Mouse (Mus musculus): ENCODE measurements around the gene Fbxl20. TPM values are rescaled to one million over a fixed set of nuclear protein-coding genes. Genes with fewer than 3 reads are reported as not detected.
"Not testable (repeated sequence)": the region's sequence is repeated elsewhere in the genome, so short reads cannot be mapped to it uniquely, and the experiment has no call there.

Gene Fbxl20
- 38.4 and 42.0 TPM in 2 replicates for polyA plus RNA-seq (2015; fragmentation: Nextera tagmentation; extraction: Ambion mirVana)

- under 1% methylated on average over 65 of the region's 65 CpGs for WGBS
Observed at GRCm38 (mm10) chr11:98149786-98150624, at the start of gene Fbxl20. Fbxl20 (minus strand) TSS chr11:98150403.

DNA sequence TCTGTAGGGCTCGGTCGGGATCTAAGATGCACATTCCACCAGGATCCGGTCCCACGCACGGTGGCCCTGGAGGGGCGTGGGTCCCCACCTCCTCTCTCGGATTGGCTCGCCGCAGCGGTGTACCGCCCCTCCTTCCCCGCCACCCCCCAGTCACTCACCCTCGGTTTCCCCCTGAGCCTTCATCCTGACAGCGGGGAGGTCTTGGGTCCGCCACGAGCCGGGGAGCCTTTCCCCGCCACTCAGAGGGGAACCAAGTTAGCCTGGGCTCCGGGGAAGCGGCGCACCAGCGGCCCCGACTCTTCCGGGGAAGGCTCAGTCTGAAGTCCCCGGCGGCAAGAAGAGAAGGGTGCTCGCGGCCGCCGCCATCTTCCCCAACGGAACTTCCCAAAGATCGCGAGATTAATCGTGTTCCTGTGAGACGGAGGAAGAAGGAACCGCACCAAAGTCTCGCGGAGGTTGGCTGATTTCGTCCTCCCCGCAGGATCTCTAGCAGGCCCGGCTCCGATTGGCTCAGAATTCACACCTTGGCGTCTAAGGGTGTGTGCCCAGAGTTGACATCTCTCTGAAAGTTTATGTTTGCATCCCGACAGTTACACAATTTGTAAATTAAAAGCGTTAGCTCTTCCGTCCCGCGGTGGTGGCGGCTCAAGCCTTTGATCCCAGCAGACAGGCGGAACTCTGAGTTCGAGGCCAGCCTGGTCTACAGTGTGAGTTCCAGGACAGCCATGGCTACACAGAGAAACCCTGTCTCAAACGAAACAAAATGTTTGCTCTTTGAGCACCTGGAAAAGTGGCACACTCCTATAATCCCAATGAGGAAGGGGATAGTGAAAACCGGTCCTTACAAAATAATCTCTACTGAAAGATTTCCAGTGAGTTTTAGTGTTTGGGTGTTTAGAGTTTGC, 43.0 kb upstream of the Fbxl20 start, which contains the start of gene Med1:
Gene Med1, minus strand, starts transcription at position 393 of the 905 bp plus-strand sequence.
- Histone ChIP-seq H3K4me3 (peak within 1 kb of the TSS; percentile 74), H3K4me2 (replicated peaks) (peak within 1 kb of the TSS; percentile 63), H3K4me1 (peaks cover 19% of the 10 kb centered on the region), H3K36me3 (peaks cover 13% of the 10 kb centered on the region), H3K9ac (replicated peaks) (peak within 1 kb of the TSS; percentile 83), H3K27ac (replicated peaks) (peak within 1 kb of the TSS; percentile 94), H3K9me3 (no peaks in the 10 kb centered on the region), H3K27me3 (no peaks in the 10 kb centered on the region)
- ATAC-seq (replicated peaks): peak; percentile 98
- under 1% methylated on average over 53 of the region's 53 CpGs for WGBS

More at GRCm38 (mm10) chr11:98149786-98150624, at the start of gene Fbxl20:
- peaks cover 10% of the 10 kb centered on the region for H3K36me3 ChIP-seq
- H3K4me1 ChIP-seq: peaks cover 33% of the 10 kb centered on the region
- peak within 1 kb of the TSS; percentile 94 for H3K27ac ChIP-seq (replicated peaks)
- peak within 1 kb of the TSS; percentile 72 for H3K4me3 ChIP-seq
- ATAC-seq (replicated peaks): peak; percentile 91
- H3K27me3 ChIP-seq: no peaks in the 10 kb centered on the region
- H3K9me3 ChIP-seq: no peaks in the 10 kb centered on the region
- peak within 1 kb of the TSS; percentile 95 for H3K9ac ChIP-seq (replicated peaks)
- H3K4me2 ChIP-seq (replicated peaks): peak within 1 kb of the TSS; percentile 69

- no peak overlapping the region for H3K27ac ChIP-seq (replicated peaks)
- peaks cover 19% of the 10 kb centered on the region for H3K4me1 ChIP-seq
- H3K9me3 ChIP-seq: no peaks in the 10 kb centered on the region
- H3K27me3 ChIP-seq: no peaks in the 10 kb centered on the region
- peaks cover 28% of the 10 kb centered on the region for H3K36me3 ChIP-seq
- no peak overlapping the region for H3K4me3 ChIP-seq
- H3K9ac ChIP-seq (replicated peaks): no peak overlapping the region
- no peak for ATAC-seq (replicated peaks)
- no peak overlapping the region for H3K4me2 ChIP-seq (replicated peaks)
- 84% methylated on average over 5 of the region's 5 CpGs for WGBS
Observed at GRCm38 (mm10) chr11:98190820-98191219, 40.6 kb upstream of the Fbxl20 start.

DNA sequence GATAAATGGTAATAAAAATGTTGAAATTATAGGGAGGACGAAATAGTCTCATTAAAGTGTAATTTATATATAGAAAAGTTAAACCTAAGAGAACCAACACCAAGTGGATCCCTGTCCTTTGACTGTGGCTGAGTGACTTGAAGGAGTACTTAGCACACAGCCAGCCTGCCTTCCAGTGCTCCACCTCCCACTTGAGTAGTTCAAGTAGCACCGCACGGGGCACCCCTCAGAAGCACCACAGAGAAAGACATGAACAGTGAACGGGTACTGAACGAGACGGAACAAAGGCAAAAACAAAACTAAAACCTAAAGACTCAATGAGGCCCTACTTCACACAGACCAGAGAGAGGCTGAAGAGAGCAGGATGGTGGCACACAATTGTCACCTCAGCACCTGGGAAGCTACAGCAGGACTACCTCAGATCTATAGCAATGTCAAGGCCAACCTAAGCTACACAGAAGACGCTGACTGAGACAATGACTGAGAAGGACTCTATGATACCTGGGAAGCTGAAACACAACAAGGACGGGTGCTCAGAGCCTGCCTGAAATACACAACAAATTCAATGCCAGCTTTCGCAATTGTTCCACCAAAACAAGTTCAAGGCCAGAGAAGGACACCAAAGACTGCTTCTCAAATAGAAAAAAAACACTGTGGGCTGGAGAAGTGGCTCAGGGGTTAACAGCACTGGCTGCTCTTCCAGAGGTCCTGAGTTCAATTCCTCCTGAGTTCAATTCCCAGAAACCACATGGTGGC, 37.6 kb upstream of the Fbxl20 start:
- WGBS: 89% methylated on average over 9 of the region's 9 CpGs
- ATAC-seq (replicated peaks): no peak
- Histone ChIP-seq H3K36me3 (peaks cover 54% of the 10 kb centered on the region), H3K4me1 (peaks cover 13% of the 10 kb centered on the region), H3K9me3 (no peaks in the 10 kb centered on the region), H3K9ac (replicated peaks) (no peak overlapping the region), H3K4me3 (no peak overlapping the region), H3K27me3 (no peaks in the 10 kb centered on the region), H3K4me2 (replicated peaks) (no peak overlapping the region), H3K27ac (replicated peaks) (no peak overlapping the region)

DNA sequence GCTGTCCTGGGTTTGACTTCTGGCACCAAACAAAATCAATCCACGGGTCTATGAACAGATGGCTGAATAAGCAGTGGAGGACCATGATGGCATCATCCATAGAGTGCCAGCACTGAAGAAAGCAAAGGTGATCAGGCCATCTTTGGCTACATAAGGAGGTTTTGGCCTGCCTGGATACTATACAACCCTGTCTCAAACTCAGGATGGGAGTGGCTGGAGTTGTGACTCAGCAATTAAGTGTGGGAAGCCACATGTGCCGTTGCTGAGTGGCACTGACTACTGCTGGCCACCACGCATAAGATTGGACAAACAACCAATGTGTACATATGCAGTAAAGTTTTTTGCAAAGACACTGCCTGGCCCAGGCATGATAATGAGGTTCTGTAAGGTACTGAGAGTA, 31.9 kb upstream of the Fbxl20 start:
- not testable (repeated sequence) for H3K27me3 ChIP-seq; H3K9ac ChIP-seq (replicated peaks); ATAC-seq (replicated peaks); H3K4me3 ChIP-seq; H3K27ac ChIP-seq (replicated peaks); H3K9me3 ChIP-seq; H3K4me1 ChIP-seq; H3K4me2 ChIP-seq (replicated peaks)
- peaks cover 73% of the 10 kb centered on the region for H3K36me3 ChIP-seq
- WGBS: 90% methylated on average over 3 of the region's 3 CpGs

- no peak overlapping the region for H3K4me2 ChIP-seq (replicated peaks)
- no peak for ATAC-seq (replicated peaks)
- no peaks in the 10 kb centered on the region for H3K27me3 ChIP-seq
- no peak overlapping the region for H3K27ac ChIP-seq (replicated peaks)
- H3K4me3 ChIP-seq: no peak overlapping the region
- no peak overlapping the region for H3K9ac ChIP-seq (replicated peaks)
- no peaks in the 10 kb centered on the region for H3K4me1 ChIP-seq
- H3K9me3 ChIP-seq: no peaks in the 10 kb centered on the region
- peaks cover 82% of the 10 kb centered on the region for H3K36me3 ChIP-seq
- WGBS: 77% methylated on average over 1 of the region's 1 CpGs
Observed at GRCm38 (mm10) chr11:98168400-98168799, 18.2 kb upstream of the Fbxl20 start.

DNA sequence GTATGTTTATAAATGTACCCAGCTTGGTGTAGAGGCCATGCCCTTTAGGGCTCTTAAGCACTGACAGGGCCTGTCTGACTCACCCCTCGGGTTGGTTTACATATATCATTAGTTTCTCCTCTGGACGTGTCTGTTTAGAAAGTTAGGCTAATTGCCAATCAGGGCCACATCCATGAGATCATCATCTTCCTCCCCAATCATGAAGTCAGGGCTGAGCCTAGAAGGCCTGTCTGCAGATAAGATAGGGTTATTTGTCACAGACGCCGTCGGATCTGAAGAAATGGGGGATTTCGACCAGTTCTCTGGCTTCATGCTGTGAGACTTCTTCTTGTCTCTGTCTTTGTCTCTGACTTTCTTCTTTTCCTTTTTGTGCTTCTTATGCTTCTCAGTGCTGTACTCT, 4.9 kb upstream of the Fbxl20 start:
- H3K27me3 ChIP-seq: no peaks in the 10 kb centered on the region
- 90% methylated on average over 6 of the region's 6 CpGs for WGBS
- no peak overlapping the region for H3K27ac ChIP-seq (replicated peaks)
- H3K4me2 ChIP-seq (replicated peaks): no peak overlapping the region
- H3K4me3 ChIP-seq: no peak overlapping the region
- H3K9me3 ChIP-seq: no peaks in the 10 kb centered on the region
- no peak for ATAC-seq (replicated peaks)
- H3K9ac ChIP-seq (replicated peaks): no peak overlapping the region
- H3K4me1 ChIP-seq: peaks cover 3% of the 10 kb centered on the region; the same call in 1 of the 2 replicates
- H3K36me3 ChIP-seq: peaks cover 55% of the 10 kb centered on the region

- WGBS: 9% methylated on average over 10 of the region's 10 CpGs
- peak overlapping the region; percentile 72 for H3K4me3 ChIP-seq
- H3K4me2 ChIP-seq (replicated peaks): peak overlapping the region; percentile 69
- no peaks in the 10 kb centered on the region for H3K9me3 ChIP-seq
- peaks cover 32% of the 10 kb centered on the region for H3K4me1 ChIP-seq
- peaks cover 15% of the 10 kb centered on the region for H3K36me3 ChIP-seq
- H3K27me3 ChIP-seq: no peaks in the 10 kb centered on the region
- H3K27ac ChIP-seq (replicated peaks): no peak overlapping the region
- no peak for ATAC-seq (replicated peaks)
- peak overlapping the region; percentile 95; the same call in 1 of the 2 replicates for H3K9ac ChIP-seq (replicated peaks)
Observed at GRCm38 (mm10) chr11:98150625-98151156, 488 bp upstream of the Fbxl20 start.

GRCm38 (mm10) chr11:98149304-98149750, 876 bp downstream of the Fbxl20 start:
- Histone ChIP-seq H3K9ac (replicated peaks) (peak overlapping the region; percentile 95), H3K27me3 (no peaks in the 10 kb centered on the region), H3K27ac (replicated peaks) (peak overlapping the region; percentile 94), H3K9me3 (no peaks in the 10 kb centered on the region), H3K4me1 (peaks cover 33% of the 10 kb centered on the region), H3K4me3 (peak overlapping the region; percentile 72), H3K36me3 (peaks cover 3% of the 10 kb centered on the region), H3K4me2 (replicated peaks) (peak overlapping the region; percentile 69)
- peak; percentile 93 for ATAC-seq (replicated peaks)
- WGBS: under 1% methylated on average over 55 of the region's 57 CpGs

GRCm38 (mm10) chr11:98148551-98149301, 1.5 kb downstream of the Fbxl20 start:
- Histone ChIP-seq H3K9me3 (no peaks in the 10 kb centered on the region), H3K4me3 (peak overlapping the region; percentile 72), H3K9ac (replicated peaks) (peak overlapping the region; percentile 95), H3K27me3 (no peaks in the 10 kb centered on the region), H3K27ac (replicated peaks) (peak overlapping the region; percentile 94), H3K4me2 (replicated peaks) (peak overlapping the region; percentile 69), H3K36me3 (no peaks in the 10 kb centered on the region), H3K4me1 (peaks cover 33% of the 10 kb centered on the region)
- WGBS: 2% methylated on average over 36 of the region's 45 CpGs
- peak; percentile 48 for ATAC-seq (replicated peaks)

Measured in forebrain, embryonic 15.5 days (tissue).